Mouse (Mus musculus) splenic B cell, adult 2 months (primary cell): ENCODE results near the gene Krt27.

Source experiments
- DNase-seq: peaks from one replicate; pipeline ENCODE4 v3.0.0-alpha.2; 2011; ENCODE audit warnings: low read depth, low spot score
- H3K27me3 ChIP-seq: 2 replicates; pipeline ENCODE4 v1.6.1; 2012; ENCODE audit warnings: mild to moderate bottlenecking, low read length, moderate library complexity, mixed read lengths; ENCODE audit not compliant: control insufficient read depth, poor library complexity, insufficient read depth, severe bottlenecking
- H3K36me3 ChIP-seq: 2 replicates; pipeline ENCODE4 v1.6.1; 2012; ENCODE audit warnings: mild to moderate bottlenecking, low read length, moderate library complexity, mixed read lengths; ENCODE audit not compliant: control insufficient read depth, poor library complexity, insufficient read depth, severe bottlenecking

Krt27 gene

DNA sequence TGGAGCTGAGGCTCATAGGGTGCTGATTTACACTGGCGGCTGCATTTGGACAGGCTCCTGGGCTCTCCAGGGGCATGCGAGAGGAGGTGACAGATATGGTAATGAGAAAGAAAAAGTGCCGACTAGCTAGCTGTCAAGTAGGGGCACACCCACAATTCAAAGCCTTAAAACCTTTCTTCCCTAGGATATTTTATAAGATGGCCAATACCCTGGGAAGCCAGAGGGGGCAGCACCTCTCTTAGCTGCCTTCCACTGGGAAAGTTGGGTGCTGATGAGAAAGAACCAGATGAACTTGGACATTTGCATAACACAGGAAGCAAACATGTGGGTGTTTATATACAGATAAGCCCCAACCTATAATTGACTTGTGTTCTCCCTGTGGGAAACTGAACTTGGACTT, 18.3 kb upstream of the Krt27 start:
- no peaks in the 10 kb centered on the region for H3K27me3 ChIP-seq
- H3K36me3 ChIP-seq, result no peaks in the 10 kb centered on the region
- no peak for DNase-seq

DNA sequence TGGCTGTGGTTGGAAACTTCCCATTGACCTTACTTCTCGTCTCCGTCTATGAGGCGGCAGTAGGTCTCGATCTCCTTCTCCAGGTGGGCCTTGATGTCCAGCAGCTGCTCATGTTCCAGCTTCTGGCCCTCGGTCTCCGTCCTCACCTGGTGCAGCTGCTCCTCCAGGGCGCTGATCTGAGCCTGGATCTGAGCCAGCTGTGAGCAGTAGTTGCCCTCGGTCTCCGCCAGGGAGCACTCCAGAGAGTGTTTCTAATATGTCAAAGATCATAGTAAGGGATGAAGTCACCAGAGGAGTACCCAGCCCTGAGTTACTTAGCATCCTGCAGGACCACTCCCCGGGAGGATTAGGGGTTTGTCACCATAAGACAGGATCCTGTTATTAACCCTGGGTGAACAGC, 15.9 kb upstream of the Krt27 start:
- DNase-seq, result no peak
- H3K27me3 ChIP-seq, result no peaks in the 10 kb centered on the region
- H3K36me3 ChIP-seq, result no peaks in the 10 kb centered on the region

DNA sequence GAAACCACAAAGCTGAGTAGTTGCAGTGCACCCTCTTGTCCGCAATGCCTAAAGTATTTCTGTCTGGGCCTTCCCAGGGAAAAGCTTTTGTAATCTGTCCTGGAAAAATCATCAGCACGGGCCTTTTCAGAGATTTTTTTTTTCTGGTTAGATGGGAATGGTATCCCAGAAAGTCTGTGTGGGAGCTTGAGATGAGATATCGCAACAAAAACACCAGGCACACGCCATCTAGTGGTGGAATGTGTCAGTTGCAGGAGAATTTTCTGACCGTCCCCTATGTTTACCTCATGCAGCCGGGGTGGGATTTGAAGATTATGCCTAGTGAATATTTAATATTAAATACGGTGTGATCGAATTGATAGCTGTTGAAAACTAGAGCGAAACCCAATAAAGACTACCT, 13.5 kb upstream of the Krt27 start:
- Histone ChIP-seq H3K27me3 (no peaks in the 10 kb centered on the region), H3K36me3 (no peaks in the 10 kb centered on the region)
- peak; percentile 53 for DNase-seq

DNA sequence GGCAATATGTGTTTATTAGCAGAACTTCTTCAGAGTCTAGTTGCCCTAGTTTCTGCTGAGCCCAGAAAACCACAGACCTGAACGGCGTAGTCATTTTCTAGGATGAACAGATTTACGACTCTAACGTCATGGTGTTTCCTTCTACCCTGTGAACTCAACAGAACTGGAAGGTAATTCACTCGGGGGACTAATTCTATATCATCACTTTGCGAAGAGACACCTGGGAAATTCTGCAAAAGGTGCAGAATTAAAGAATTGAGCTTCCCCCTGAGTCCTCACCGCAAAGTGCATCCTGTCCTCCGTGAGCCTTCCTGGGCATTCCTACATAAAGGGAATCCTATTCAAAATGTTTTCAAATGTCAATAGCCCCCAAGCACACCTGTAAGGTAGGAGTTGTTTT, 10.5 kb upstream of the Krt27 start:
- Histone ChIP-seq H3K27me3 (no peaks in the 10 kb centered on the region), H3K36me3 (no peaks in the 10 kb centered on the region)
- no peak for DNase-seq

DNA sequence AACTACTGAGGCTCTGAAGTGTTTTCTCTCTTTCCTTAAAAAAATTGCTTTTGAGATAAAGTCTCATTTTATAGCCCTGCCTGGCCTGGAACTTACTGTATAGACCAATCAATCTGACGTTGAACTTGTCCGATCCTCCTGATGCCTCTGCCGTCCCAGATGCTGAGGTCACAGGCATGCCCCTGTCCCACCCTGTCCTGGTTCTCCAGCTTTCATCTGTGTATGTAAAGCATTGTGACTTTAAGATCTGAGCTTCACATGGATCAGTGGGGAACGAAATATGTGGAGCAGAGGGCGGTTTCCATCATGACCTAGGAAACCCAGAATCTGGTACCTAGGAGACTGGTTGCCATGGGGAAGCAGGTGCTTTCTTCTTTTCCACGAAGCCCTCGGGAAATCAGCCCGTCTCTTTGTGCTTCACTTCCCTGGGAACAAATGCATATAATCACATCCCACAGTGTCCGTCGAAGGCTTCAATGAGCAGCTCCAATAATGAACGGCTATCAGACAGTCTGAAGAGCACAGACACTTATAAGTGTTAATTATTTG, 11.5 kb downstream of the Krt27 start:
- DNase-seq, result no peak
- no peaks in the 10 kb centered on the region for H3K27me3 ChIP-seq
- no peaks in the 10 kb centered on the region for H3K36me3 ChIP-seq

DNA sequence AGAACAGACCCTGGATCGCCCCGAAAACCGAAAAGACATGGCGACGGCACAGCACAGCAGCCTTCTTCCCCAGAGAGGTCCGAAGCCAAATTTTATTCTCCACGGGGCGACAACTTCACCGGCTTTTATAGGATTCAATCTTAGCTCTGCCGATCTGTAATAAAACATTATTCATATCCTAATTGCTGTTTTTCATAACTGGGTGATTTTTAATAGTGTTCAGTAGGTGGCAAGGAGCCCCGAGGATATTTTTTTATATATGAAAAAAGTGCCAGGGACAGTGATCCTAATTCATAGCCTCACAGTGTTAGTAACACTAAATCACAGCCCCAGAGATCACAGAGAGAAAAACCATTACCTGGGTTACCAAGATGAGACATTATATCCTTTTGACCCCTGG, 13.0 kb downstream of the Krt27 start, which contains the start of gene Krt26:
Gene Krt26, minus strand, starts transcription at position 101 of the 400 bp plus-strand sequence.
- DNase-seq, result no peak
- no peaks in the 10 kb centered on the region for H3K36me3 ChIP-seq

DNA sequence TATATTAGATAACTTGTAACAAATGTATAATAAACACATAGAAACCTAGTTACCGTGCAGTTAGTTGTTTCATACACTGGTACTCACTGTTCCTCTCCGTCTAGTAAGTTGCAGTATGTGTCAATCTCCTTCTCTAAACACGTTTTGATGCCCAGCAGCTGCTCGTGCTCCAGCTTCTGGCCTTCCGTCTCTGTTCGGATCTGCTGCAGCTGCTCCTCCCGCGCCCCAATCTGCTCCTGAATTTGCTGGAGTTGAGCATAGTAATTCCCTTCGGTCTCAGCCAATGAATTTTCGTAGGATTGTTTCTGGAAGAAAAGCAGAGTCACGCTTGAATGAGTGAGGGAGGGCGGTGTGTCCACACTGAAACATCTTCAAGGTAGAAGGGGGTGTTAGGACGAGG, 17.5 kb downstream of the Krt27 start:
- Histone ChIP-seq H3K36me3 (no peaks in the 10 kb centered on the region), H3K27me3 (no peaks in the 10 kb centered on the region)
- DNase-seq, result no peak

More for the DNA sequence above, 13.0 kb downstream of the Krt27 start, which contains the start of gene Krt26:
- no peaks in the 10 kb centered on the region for H3K27me3 ChIP-seq

DNA sequence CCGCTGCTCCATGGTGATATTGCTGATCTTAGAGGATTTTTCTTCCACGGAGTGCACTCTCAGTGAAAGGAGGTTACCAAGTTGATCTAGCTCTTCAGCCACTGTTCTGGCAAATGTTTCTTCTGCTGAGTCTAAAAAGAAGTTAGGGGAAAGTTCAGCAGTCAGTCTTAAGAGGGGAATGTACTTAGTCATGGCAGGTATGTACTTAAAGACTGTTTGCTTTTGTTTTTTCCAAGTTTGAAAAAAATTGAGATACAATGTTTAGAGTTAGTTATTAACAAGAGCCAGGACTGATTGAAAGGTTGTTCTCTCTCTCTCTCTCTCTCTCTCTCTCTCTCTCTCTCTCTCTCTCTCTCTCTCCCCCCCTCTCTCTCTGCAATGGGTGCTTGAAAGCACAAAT, 21.2 kb downstream of the Krt27 start:
- H3K27me3 ChIP-seq, result no peaks in the 10 kb centered on the region
- DNase-seq, result no peak
- H3K36me3 ChIP-seq, result no peaks in the 10 kb centered on the region

DNA sequence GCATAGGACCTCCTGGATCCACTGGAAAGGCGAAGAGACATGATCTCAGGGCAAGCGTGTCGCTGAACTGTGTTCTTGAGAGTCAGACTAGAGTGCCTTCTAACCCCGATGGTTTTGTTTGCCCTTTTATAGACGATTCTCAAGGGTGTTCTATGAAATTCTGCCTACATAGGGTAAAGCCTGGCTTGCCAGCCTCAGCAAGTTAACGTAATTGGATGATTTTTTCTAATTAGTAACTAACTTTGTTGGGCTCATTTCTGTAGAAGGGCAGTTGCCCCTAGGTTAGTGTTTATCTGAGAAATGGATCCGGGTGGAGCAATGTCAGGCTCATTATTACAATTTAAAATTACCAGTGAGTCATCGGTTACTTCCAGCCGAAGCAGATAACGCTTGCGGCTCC, 28.1 kb downstream of the Krt27 start, which contains the start of gene Krt25:
Gene Krt25, minus strand, starts transcription at position 101 of the 400 bp plus-strand sequence.
- H3K36me3 ChIP-seq, result no peaks in the 10 kb centered on the region
- H3K27me3 ChIP-seq, result no peaks in the 10 kb centered on the region; the same call in none of the 2 replicates
- no peak for DNase-seq

DNA sequence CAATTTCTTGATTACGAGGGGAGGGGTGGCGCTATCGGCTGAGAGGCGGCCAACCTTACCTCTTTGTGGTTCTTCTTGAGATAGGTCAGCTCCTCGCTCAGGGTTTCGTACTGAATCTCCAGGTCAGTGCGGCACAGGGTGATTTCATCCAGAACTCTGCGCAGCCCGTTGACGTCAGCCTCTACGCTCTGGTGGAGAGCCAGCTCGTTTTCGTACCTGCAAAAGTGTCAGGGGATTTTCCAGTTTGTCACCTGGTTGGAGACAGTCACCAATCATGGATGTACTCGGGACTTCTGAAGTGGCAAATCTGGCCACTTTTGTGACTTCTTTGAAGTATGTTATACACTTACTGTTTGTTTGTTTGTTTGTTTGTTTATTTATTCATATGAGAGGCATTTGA, 29.8 kb downstream of the Krt27 start:
- Histone ChIP-seq H3K36me3 (no peaks in the 10 kb centered on the region), H3K27me3 (no peaks in the 10 kb centered on the region; the same call in none of the 2 replicates)
- DNase-seq, result no peak

DNA sequence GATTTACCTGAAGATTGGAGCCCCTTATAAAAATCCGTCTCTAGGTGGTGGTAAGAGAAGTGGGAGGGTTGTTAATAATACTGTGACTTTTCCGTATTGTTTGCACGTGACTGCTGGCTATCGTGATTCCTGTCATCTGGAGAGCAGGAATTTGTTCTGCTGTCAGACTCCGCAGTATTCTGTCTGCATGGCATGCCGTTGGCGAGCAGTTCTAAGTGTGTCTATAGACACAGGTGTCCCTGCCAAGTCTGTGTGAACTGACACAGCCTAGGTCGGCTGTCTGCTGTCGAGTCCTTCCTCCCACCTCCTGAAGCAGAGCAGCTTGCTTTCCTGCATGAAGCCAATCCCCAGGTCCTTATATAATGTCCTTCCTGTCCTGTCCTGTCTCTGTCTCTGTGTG, 31.8 kb downstream of the Krt27 start:
- DNase-seq, result no peak
- no peaks in the 10 kb centered on the region; the same call in none of the 2 replicates for H3K27me3 ChIP-seq
- no peaks in the 10 kb centered on the region for H3K36me3 ChIP-seq

DNA sequence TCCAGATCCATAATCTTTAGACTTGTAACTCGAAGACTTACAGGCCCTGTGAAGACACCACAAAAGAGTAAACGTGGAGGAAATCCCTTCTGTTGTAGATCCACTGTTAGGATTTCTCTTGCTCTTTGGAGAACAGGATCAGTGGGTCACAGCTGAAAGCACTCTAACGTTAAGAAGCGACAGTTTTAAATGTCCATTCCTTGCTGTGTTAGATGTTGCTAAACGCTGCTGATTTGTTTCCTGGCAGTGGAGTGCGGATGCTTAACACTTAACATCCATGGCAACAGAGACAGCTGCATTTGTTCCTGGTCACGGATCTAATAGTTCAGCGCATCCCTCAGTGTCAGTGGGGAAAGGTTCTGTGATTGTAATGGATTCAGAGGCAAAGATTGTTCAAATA, 34.4 kb downstream of the Krt27 start:
- Histone ChIP-seq H3K36me3 (no peaks in the 10 kb centered on the region), H3K27me3 (no peaks in the 10 kb centered on the region)
- no peak for DNase-seq

DNA sequence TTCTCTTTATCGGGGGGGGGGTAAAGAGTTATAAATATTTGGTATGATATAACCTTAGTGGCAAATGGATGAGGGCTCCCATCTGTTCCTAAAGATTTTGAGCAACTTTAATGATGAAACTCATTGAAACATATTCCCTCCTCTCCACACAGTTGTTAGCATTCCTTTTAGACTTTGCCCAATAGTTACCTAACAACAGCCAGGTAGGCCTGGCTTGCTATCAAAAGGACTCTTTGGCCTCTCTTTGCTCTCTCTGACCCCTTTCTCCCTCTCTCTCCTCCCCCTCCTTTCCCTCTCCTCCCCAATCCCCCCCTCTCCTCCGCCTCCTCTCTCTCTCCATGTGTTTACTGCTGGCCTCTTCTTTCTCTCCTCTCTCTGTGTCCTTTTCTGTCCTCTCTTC, 36.3 kb downstream of the Krt27 start:
- DNase-seq, result no peak
- no peaks in the 10 kb centered on the region for H3K27me3 ChIP-seq
- no peaks in the 10 kb centered on the region for H3K36me3 ChIP-seq

DNA sequence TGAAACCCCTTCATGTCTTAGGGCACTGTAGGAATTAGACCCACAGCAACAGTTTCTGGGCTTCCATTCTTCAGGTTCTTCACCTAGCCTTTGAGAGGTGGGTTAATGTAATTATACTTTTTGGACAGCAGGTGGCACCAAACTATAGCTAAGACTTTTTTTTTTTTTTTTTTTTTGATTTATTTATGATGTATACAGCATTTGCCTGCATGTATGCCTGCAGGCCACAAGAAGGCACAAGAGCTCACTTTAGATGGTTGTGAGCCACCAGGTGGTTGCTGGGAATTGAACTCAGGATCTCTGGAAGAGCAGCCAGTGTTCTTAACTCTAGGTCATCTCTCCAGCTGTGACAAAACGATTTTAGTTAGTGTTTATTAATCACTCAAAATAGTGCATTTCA, 40.0 kb downstream of the Krt27 start:
- no peaks in the 10 kb centered on the region for H3K36me3 ChIP-seq
- peak; percentile 75 for DNase-seq
- H3K27me3 ChIP-seq, result no peaks in the 10 kb centered on the region

DNA sequence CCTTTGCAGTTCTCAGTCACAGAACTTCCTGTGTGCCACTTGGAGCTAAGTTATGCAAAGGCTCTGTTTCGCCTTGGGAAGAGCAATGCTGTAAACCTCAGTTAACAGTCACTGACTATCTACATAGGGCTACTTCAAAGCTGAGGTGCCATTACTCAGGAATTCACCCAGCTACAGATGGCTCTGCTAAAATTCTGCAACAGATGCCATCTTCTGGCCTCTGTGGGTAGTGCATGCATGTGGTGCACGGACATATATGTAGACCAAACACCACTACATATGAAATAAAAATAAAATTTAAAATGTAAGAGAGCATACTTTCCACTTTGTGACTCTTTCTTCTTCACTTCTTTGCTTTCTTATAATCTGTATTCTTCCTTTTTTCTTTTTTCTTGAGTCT, 43.3 kb downstream of the Krt27 start:
- H3K27me3 ChIP-seq, result no peaks in the 10 kb centered on the region
- no peaks in the 10 kb centered on the region for H3K36me3 ChIP-seq
- DNase-seq, result peak; percentile 88
